Mouse (Mus musculus) ES-CJ7 (cell line): ENCODE measurements around the gene Hsd17b11.
"Not testable (repeated sequence)": the region's sequence is repeated elsewhere in the genome, so short reads cannot be mapped to it uniquely, and the experiment has no call there.

ENCODE experiments used
- DNase-seq: peaks from one replicate; pipeline ENCODE4 v3.0.0; 2011; ENCODE audit warnings: low read depth, low spot score

Gene Hsd17b11

GRCm38 (mm10) chr5:103992831-103993230 lies 28.9 kb downstream of the Hsd17b11 start:
- no peak for DNase-seq

DNA sequence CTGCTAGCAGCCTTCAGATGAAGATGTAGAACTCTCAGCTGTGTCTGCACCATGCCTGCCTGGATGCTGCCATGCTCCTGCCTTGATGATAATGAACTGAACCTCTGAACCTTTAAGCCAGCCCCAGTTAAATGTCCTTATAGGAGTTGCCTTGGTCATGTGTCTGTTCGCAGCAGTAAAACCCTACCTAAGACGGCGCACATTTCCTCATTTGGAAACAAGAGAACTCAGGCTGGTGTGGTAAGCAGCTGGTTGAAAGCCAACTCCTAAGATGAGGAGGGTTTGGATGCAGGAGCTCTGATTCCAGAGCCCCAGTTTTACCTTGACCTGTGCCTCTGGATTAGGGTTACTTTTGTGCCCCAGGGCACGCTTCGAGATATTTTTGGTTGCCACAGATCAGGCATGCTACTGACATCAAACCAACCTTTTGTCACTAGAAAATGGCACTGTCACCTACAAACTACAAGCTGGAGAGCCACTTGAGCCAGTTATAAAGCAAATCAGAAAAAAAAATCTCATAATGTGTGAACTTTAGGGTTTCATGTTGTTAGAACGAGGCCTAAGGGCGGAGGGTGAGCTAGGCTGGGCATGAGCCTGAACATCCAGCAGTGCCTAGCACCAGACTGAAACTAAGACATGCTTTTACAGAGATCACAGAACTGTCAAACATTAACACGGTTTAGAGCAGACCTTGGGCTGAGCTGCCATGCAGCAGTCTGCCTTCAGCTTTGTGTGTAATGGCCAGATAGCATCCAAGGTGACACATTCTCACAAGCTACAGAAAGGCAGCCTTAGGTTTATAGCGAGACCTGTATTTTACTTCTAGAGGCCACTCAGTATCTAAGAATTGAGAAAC lies 40.8 kb downstream of the Hsd17b11 start:
- no peak for DNase-seq

GRCm38 (mm10) chr5:103977907-103978570 lies 43.7 kb downstream of the Hsd17b11 start:
- no peak for DNase-seq

DNA sequence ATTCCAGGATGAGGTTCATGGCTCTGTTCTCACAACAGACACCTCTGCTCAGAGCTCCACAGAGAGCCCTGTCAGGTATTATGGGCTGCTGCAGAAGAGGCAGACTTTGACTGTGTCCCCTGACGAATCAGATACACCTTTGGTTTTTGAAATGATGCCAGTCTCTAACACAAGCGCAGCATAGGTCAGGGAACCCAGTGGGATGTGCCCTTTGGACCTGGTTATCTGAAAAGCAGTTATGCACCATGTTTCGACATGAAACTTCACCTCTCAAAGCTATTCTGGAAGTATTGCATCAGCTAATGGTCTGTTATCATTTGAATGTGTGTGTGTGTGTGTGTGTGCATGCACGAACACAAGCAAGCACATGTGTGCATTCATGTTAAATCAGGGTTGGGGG lies 44.4 kb downstream of the Hsd17b11 start, which contains the start of gene Hsd17b13:
Gene Hsd17b13 (minus strand): TSS at position 114 of the 400 bp plus-strand sequence.
- DNase-seq = no peak

- DNase-seq = no peak
Measured at GRCm38 (mm10) chr5:103975736-103976135, 46.0 kb downstream of the Hsd17b11 start.

DNA sequence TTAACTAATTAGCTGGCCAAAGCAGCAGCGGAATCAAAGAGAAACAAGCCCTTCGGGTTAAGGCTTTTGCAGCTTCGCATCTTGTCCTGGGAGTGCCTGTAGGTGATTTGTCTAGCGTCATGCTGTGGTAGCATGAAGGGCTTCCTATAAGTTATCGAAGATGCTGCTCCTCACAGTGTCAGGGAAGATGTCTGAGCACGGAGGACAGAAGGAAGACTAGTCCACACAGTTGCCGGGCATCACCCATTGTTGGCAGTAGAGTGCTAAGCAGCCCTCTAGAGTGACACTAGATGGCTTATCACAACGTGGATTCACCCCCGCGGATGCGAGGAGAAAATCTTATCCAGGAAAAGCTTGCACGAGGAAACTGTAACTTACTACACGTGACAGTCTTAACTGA lies 48.9 kb downstream of the Hsd17b11 start:
- no peak for DNase-seq

DNA sequence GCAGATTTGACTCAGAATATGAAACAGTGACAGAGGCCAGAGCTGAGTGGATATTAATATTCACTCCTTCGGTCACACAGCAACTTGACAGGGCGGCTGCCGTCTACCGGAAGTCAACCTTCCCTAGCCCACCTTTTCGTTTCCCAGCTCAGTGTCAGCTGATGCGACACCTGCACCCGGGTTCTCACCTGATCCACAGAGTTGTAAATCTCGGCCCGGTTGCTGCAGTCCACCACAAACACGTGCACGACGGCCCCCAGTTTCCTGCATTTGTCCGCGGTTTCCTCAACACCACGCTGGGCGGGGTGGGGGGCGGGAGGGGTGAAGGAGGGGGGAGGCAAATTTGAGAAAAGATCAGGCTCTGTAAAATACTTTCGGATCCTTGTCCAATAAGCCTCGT lies 49.3 kb downstream of the Hsd17b11 start:
- no peak for DNase-seq

DNA sequence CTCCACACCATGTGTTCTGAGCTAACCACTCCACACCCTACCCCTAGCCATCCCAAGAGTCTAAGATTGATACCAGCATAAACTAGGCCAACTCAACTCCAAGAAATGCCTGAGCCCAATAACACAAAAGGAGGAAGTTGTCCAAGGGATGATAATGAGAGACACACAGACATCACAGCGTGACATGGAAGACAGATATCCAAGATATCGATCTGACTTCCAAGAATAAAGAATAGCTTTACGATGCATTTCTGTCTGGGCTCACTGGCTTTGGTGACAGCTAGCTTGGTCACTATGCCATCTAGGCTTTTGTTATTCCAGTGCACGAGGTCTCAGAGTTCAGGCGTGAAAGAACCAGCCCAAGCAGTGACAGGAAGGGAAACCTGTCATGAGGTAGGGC lies 50.7 kb downstream of the Hsd17b11 start:
- DNase-seq = no peak

DNA sequence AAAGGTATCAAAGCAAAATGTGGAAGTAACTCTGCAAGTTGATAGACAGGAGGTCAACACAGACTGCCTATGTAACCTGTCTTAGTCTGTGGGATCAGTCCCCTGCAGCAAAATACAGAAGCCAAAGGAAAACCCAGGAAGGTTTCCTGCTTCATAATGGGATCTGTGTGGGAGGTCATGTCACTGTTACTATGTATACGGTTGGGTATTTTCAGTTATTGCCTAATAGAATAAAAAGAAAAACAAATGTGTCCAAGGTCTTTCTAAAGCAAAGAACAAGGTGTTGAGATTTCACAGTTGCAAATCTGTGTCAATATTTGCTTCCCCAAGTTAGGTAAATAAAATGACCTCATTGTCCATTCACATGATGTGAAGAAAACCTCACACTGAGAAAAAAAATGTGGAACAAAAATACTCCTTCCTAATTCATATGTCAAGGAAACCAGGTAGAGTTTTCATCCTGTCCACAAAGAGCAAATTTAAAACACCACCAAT lies 58.7 kb downstream of the Hsd17b11 start:
- DNase-seq = no peak

DNA sequence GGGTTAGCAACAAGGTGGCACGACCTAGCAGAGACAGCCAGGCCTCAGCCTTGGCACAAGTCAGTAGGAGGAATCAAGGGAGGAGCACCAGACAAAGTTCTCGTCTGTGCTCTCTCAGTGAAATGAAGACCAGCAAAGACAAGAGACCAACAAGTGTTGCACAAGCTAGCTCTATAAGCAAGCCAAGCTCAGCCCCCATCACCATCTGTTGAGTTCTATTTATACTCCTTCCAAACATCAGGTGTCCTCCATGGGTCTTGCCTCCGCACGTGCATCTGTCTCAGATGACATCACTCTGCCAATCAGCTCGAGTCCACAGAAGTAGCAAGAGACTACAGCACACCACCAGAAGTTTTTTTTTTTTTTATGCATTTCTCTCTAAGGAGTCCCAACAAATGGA lies 67.1 kb downstream of the Hsd17b11 start:
- no peak for DNase-seq

- no peak for DNase-seq
Measured at GRCm38 (mm10) chr5:103953135-103954083, 68.3 kb downstream of the Hsd17b11 start.

- not testable (repeated sequence) for DNase-seq
Measured at GRCm38 (mm10) chr5:103950138-103950537, 71.6 kb downstream of the Hsd17b11 start.

GRCm38 (mm10) chr5:103943183-103943582 lies 78.5 kb downstream of the Hsd17b11 start:
- DNase-seq = no peak

- no peak for DNase-seq
Measured at GRCm38 (mm10) chr5:103939856-103940255, 81.9 kb downstream of the Hsd17b11 start.
